ENCODE assay signal across 10 mouse cellular contexts in the genomic region with DNA sequence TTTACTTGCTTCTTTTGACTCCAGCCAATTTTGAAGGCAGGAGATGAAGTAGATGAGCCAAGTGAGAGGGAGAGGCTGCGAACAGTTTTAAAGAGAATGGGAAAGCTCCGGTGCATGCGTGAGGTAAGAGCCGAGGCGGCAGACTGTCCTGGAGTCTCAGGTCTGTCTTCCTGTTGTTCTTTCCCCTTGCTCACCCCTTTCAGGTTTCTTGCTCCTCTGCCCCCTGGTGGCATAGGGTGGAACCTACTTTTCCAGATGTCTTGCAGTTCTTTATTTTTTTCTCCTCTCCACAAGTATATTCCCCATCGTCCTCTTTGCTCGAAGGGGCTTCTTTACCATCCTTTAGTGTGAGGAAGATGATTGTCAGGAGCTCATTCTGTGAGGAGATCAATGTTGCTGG. TPM values are rescaled to one million over a fixed set of nuclear protein-coding genes. Genes with fewer than 3 reads are reported as not detected.
DNase-seq lines count a peak whose midpoint lies in the region; ATAC-seq and TF ChIP-seq lines count a peak whose summit lies in the region.
"Had no signal": no experiment of that assay in that cellular context is flagged by ENCODE, and none has a peak within 500 bp of the region (broad histone marks: within the 10 kb centered on the region; RNA-seq: fewer than 3 reads in every experiment).

No protein-coding gene starts in this region.

- no peaks in the 10 kb centered on the region for H3K9me3 ChIP-seq in kidney, embryonic 15.5 days (replicated peaks)
- no peaks in the 10 kb centered on the region for H3K9me3 ChIP-seq in E14TG2a.4 (ENCODE audit: low read length)
- H3K9me3 ChIP-seq in lung, embryonic 14.5 days (ENCODE audit: low read depth, low read length) = no peaks in the 10 kb centered on the region
- H3K9me3 ChIP-seq in forebrain, embryonic 15.5 days = no peaks in the 10 kb centered on the region

- WGBS in kidney, adult 2 months = 65% methylated on average over 7 of the region's 7 CpGs
- WGBS in kidney, embryonic 15.5 days = 81% methylated on average over 7 of the region's 7 CpGs
- 65% methylated on average over 7 of the region's 7 CpGs for WGBS in lung, embryonic 14.5 days
- 73% methylated on average over 7 of the region's 7 CpGs for WGBS in forebrain, embryonic 15.5 days

- peak; percentile 53 for DNase-seq in kidney, adult 2 months
- DNase-seq in T-cell, adult 2 months (ENCODE audit: low spot score) = peak; percentile 48
- peak; percentile 67 for DNase-seq in lung, embryonic 14.5 days
- peak; percentile 23 for DNase-seq in spleen, adult 12 weeks (ENCODE audit: low spot score)

- peak; percentile 58 for TF ChIP-seq CTCF in kidney, adult 2 months (conservative IDR thresholded peaks at IDR 0.05; ENCODE audit: insufficient read depth, insufficient read length, low read depth, low read length)
- TF ChIP-seq CTCF in E14TG2a.4 (conservative IDR thresholded peaks at IDR 0.05; ENCODE audit: low read length) = peak; percentile 80
- peak; percentile 73 for TF ChIP-seq CTCF in lung, embryonic 14.5 days (IDR thresholded peaks at IDR 0.05; ENCODE audit: low read depth)

- no peak for ATAC-seq in kidney, embryonic 15.5 days (replicated peaks; ENCODE audit: low FRiP score)
- ATAC-seq in erythroblast, adult 5-6 weeks (replicated peaks; ENCODE audit: low FRiP score, poor library complexity, severe bottlenecking) = peak; percentile 57
- ATAC-seq in lung, embryonic 14.5 days (ENCODE audit: insufficient read depth) = no peak
- ATAC-seq in forebrain, embryonic 15.5 days (replicated peaks) = no peak

- no peaks in the 10 kb centered on the region; the same call in 1 of the 2 replicates for H3K36me3 ChIP-seq in kidney, adult 2 months (ENCODE audit: control insufficient read depth, insufficient read depth, low read length)
- H3K36me3 ChIP-seq in kidney, embryonic 15.5 days = peaks cover 95% of the 10 kb centered on the region
- peaks cover 90% of the 10 kb centered on the region for H3K36me3 ChIP-seq in E14TG2a.4 (ENCODE audit: insufficient read depth, low read length)
- H3K36me3 ChIP-seq in lung, embryonic 14.5 days (ENCODE audit: insufficient read depth) = peaks cover 84% of the 10 kb centered on the region
- H3K36me3 ChIP-seq in forebrain, embryonic 15.5 days = peaks cover 92% of the 10 kb centered on the region

- no peak overlapping the region for H3K4me2 ChIP-seq in kidney, embryonic 15.5 days
- no peak overlapping the region for H3K4me2 ChIP-seq in lung, embryonic 14.5 days
- H3K4me2 ChIP-seq in forebrain, embryonic 15.5 days (replicated peaks) = no peak overlapping the region

- H3K27ac ChIP-seq in kidney, adult 2 months (ENCODE audit: insufficient read depth, low read depth, low read length) = no peak overlapping the region
- no peak overlapping the region for H3K27ac ChIP-seq in kidney, embryonic 15.5 days
- no peak overlapping the region for H3K27ac ChIP-seq in lung, embryonic 14.5 days (ENCODE audit: low read depth)
- no peak overlapping the region for H3K27ac ChIP-seq in forebrain, embryonic 15.5 days (replicated peaks)

- no peaks in the 10 kb centered on the region for H3K4me1 ChIP-seq in kidney, adult 2 months (ENCODE audit: control insufficient read depth, insufficient read depth, low read length)
- no peaks in the 10 kb centered on the region for H3K4me1 ChIP-seq in kidney, embryonic 15.5 days
- H3K4me1 ChIP-seq in E14TG2a.4 (replicated peaks; ENCODE audit: low read depth, low read length) = peaks cover 13% of the 10 kb centered on the region
- no peaks in the 10 kb centered on the region for H3K4me1 ChIP-seq in lung, embryonic 14.5 days (ENCODE audit: insufficient read depth)
- H3K4me1 ChIP-seq in forebrain, embryonic 15.5 days = no peaks in the 10 kb centered on the region

- no peak overlapping the region for H3K4me3 ChIP-seq in kidney, adult 2 months (ENCODE audit: insufficient read depth, low read depth, low read length)
- no peak overlapping the region for H3K4me3 ChIP-seq in kidney, embryonic 15.5 days (replicated peaks)
- no peak overlapping the region for H3K4me3 ChIP-seq in E14TG2a.4 (replicated peaks; ENCODE audit: low read length)
- no peak overlapping the region for H3K4me3 ChIP-seq in lung, embryonic 14.5 days (ENCODE audit: low read depth, low read length)
- no peak overlapping the region for H3K4me3 ChIP-seq in forebrain, embryonic 15.5 days

- H3K27me3 ChIP-seq in kidney, adult 2 months (replicated peaks; ENCODE audit: control insufficient read depth, insufficient read depth, low read length) = no peaks in the 10 kb centered on the region
- no peaks in the 10 kb centered on the region for H3K27me3 ChIP-seq in kidney, embryonic 15.5 days
- no peaks in the 10 kb centered on the region for H3K27me3 ChIP-seq in E14TG2a.4 (ENCODE audit: insufficient read depth, low read length)
- no peaks in the 10 kb centered on the region for H3K27me3 ChIP-seq in lung, embryonic 14.5 days (ENCODE audit: insufficient read depth, low read length)
- no peaks in the 10 kb centered on the region for H3K27me3 ChIP-seq in forebrain, embryonic 15.5 days

- no peak for TF ChIP-seq POLR2A in kidney, adult 2 months (IDR thresholded peaks at IDR 0.05; ENCODE audit: low read depth, low read length)

- no peak overlapping the region for H3K9ac ChIP-seq in kidney, embryonic 15.5 days
- H3K9ac ChIP-seq in lung, embryonic 14.5 days = no peak overlapping the region
- H3K9ac ChIP-seq in forebrain, embryonic 15.5 days (replicated peaks) = no peak overlapping the region

RNA-seq across cellular contexts. Expression of a gene that starts 15.2 kb away (rescaled TPM):
- not detected in 2 replicates for polyA plus RNA-seq in kidney, adult 2 months (2012; rRNA removed)
- not detected in 2 replicates for polyA plus RNA-seq in kidney, embryonic 15.5 days (2015; fragmentation: Nextera tagmentation; extraction: Ambion mirVana)
- not detected in 2 replicates for total RNA-seq in erythroblast, adult 5-6 weeks (2015; ENCODE audit: low replicate concordance)
- total RNA-seq in erythroblast, adult 5-6 weeks (2017; ENCODE audit: low replicate concordance) = 0.17 and 1.1 TPM in 2 replicates
- 0.16 and 0.18 TPM in 2 replicates for polyA plus RNA-seq in lung, embryonic 14.5 days (2014; fragmentation: Nextera tagmentation; extraction: Ambion mirVana)
- polyA plus RNA-seq in forebrain, embryonic 15.5 days (2015; fragmentation: Nextera tagmentation; extraction: Ambion mirVana) = not detected in 2 replicates
- polyA plus RNA-seq: frontal cortex, adult 2 months; stomach, embryonic 14.5 days had no signal

RNA-seq across cellular contexts. Expression of a gene that starts 18.1 kb away (rescaled TPM):
- 7.9 and 9.9 TPM in 2 replicates for polyA plus RNA-seq in kidney, adult 2 months (2012; rRNA removed)
- polyA plus RNA-seq in kidney, embryonic 15.5 days (2015; fragmentation: Nextera tagmentation; extraction: Ambion mirVana) = 48.5 and 60.2 TPM in 2 replicates
- 5.0 and 5.9 TPM in 2 replicates for total RNA-seq in erythroblast, adult 5-6 weeks (2015; ENCODE audit: low replicate concordance)
- 13.8 and 16.1 TPM in 2 replicates for total RNA-seq in erythroblast, adult 5-6 weeks (2017; ENCODE audit: low replicate concordance)
- 50.1 and 51.8 TPM in 2 replicates for polyA plus RNA-seq in lung, embryonic 14.5 days (2014; fragmentation: Nextera tagmentation; extraction: Ambion mirVana)
- polyA plus RNA-seq in forebrain, embryonic 15.5 days (2015; fragmentation: Nextera tagmentation; extraction: Ambion mirVana) = 116 and 122 TPM in 2 replicates

RNA-seq across cellular contexts. Expression of a gene that starts 24.2 kb away (rescaled TPM):
- 8.3 and 11.6 TPM in 2 replicates for polyA plus RNA-seq in kidney, adult 2 months (2012; rRNA removed)
- 70.5 and 72.3 TPM in 2 replicates for polyA plus RNA-seq in kidney, embryonic 15.5 days (2015; fragmentation: Nextera tagmentation; extraction: Ambion mirVana)
- 4.0 and 6.9 TPM in 2 replicates for total RNA-seq in erythroblast, adult 5-6 weeks (2015; ENCODE audit: low replicate concordance)
- 4.0 and 4.3 TPM in 2 replicates for total RNA-seq in erythroblast, adult 5-6 weeks (2017; ENCODE audit: low replicate concordance)
- polyA plus RNA-seq in lung, embryonic 14.5 days (2014; fragmentation: Nextera tagmentation; extraction: Ambion mirVana) = 68.4 and 69.2 TPM in 2 replicates
- polyA plus RNA-seq in forebrain, embryonic 15.5 days (2015; fragmentation: Nextera tagmentation; extraction: Ambion mirVana) = 82.0 TPM in 2 replicates

RNA-seq across cellular contexts. Expression of a gene that starts 56.5 kb away (rescaled TPM):
- 10.4 and 11.2 TPM in 2 replicates for polyA plus RNA-seq in kidney, adult 2 months (2012; rRNA removed)
- polyA plus RNA-seq in kidney, embryonic 15.5 days (2015; fragmentation: Nextera tagmentation; extraction: Ambion mirVana) = 36.7 and 38.9 TPM in 2 replicates
- total RNA-seq in erythroblast, adult 5-6 weeks (2015; ENCODE audit: low replicate concordance) = 27.2 and 58.6 TPM in 2 replicates
- total RNA-seq in erythroblast, adult 5-6 weeks (2017; ENCODE audit: low replicate concordance) = 34.2 and 58.8 TPM in 2 replicates
- 29.3 and 36.5 TPM in 2 replicates for polyA plus RNA-seq in lung, embryonic 14.5 days (2014; fragmentation: Nextera tagmentation; extraction: Ambion mirVana)
- 33.0 and 36.5 TPM in 2 replicates for polyA plus RNA-seq in forebrain, embryonic 15.5 days (2015; fragmentation: Nextera tagmentation; extraction: Ambion mirVana)

RNA-seq across cellular contexts. Expression of a gene that starts 57.3 kb away (rescaled TPM):
- 16.2 and 17.7 TPM in 2 replicates for polyA plus RNA-seq in kidney, adult 2 months (2012; rRNA removed)
- polyA plus RNA-seq in kidney, embryonic 15.5 days (2015; fragmentation: Nextera tagmentation; extraction: Ambion mirVana) = 24.7 and 28.9 TPM in 2 replicates
- total RNA-seq in erythroblast, adult 5-6 weeks (2015; ENCODE audit: low replicate concordance) = 11.5 and 13.3 TPM in 2 replicates
- total RNA-seq in erythroblast, adult 5-6 weeks (2017; ENCODE audit: low replicate concordance) = 17.8 and 20.8 TPM in 2 replicates
- 19.1 and 20.5 TPM in 2 replicates for polyA plus RNA-seq in lung, embryonic 14.5 days (2014; fragmentation: Nextera tagmentation; extraction: Ambion mirVana)
- polyA plus RNA-seq in forebrain, embryonic 15.5 days (2015; fragmentation: Nextera tagmentation; extraction: Ambion mirVana) = 29.1 and 29.9 TPM in 2 replicates
